Mouse (Mus musculus) layer of hippocampus, postnatal 10 days (tissue): ENCODE results near the gene Hivep3. TPM values are rescaled to one million over a fixed set of nuclear protein-coding genes. Genes with fewer than 3 reads are reported as not detected.
A peak's percentile ranks its signal among the peaks of the same experiment; 100 is the strongest.

ENCODE experiments used
- DNase-seq, 2 experiments: peaks; one replicate each; pipeline ENCODE4 v3.0.0; 2021; ENCODE audit warnings: low spot score in 2 of 2
- total RNA-seq, 2 experiments: library from RNA; stranded (reverse); gene quantifications; 2 replicates each; pipeline ENCODE4 v1.2.3; 2021

Gene Hivep3
- total RNA-seq, 2 experiments from 2014 or later = 50.6 to 55.3 TPM

DNA sequence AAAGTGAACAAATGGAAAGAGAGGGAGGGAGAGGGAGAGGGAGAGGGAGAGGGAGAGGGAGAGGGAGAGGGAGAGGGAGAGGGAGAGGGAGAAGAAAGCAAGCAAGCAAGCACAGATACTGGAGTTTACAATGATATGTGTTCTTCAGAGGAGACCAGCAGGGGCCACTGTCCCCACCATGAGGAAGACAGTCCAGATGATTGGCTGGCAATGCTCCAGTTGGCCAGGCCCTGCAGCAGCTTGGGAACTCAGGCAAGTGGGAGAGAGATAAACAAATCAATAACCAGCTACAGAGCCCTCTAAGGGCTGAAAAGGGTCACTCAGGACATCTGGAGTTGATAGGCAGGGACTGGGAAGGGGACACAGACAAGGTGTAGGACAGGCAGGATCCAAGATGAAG lies 169.7 kb downstream of the Hivep3 start:
- DNase-seq = peak; percentile 75 to 83

DNA sequence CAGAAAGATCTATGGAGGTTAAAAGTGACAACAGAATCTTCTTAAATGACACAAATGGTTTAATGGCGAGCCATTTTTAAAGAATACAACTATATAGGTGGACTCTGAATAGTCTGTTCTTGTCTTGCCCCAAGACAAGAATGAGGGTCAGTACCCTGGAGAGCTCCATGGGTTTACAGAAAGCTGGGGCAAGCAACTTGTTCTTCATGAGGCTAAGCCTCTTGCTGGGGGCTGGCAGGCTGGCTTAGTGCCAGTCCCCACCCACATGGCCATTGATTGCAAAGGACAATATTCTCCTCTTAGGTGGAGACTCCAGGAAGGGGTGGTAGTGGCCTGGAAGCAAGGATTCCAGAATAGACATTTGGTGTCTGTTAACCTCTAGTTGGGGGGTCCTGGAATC lies 170.2 kb downstream of the Hivep3 start:
- no peak for DNase-seq

DNA sequence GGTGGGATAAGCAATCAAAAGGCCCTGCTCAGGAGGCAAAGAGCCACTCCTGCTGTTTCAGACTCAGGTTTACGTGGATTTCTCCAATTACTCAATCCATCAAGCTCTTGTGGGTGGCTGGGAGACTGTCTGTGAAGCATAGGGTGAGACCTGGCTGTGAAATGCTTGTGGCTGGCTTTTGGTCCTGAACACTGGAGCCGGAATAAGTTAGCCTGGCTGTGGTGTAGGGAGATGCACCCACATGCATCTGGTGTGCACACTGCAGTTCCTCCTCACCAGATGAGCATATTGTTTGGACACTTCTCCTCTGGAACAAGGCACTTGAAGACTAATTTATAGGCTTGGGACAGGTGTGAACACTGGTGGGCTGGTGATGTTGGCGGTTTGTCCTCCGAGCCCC lies 170.7 kb downstream of the Hivep3 start:
- no peak for DNase-seq

DNA sequence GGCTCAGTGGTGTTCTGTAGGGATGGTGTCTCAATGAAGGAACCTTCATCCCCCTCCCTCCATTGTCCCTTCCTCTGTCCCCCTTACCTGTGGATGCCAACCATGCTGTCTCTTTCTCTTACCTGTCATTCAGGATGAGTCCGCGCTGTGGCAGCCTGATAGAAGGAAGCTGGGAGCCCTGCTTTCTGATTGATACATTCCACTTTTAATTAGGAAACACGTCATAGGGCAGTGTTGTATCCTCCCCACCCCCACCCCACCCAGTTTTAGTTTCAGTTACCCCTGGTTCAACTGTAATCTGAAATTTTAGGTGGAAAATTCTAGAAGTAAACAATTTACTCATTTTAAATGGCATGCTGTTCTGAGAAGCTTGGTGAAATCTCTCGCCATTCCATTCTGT lies 173.5 kb downstream of the Hivep3 start:
- DNase-seq = no peak

DNA sequence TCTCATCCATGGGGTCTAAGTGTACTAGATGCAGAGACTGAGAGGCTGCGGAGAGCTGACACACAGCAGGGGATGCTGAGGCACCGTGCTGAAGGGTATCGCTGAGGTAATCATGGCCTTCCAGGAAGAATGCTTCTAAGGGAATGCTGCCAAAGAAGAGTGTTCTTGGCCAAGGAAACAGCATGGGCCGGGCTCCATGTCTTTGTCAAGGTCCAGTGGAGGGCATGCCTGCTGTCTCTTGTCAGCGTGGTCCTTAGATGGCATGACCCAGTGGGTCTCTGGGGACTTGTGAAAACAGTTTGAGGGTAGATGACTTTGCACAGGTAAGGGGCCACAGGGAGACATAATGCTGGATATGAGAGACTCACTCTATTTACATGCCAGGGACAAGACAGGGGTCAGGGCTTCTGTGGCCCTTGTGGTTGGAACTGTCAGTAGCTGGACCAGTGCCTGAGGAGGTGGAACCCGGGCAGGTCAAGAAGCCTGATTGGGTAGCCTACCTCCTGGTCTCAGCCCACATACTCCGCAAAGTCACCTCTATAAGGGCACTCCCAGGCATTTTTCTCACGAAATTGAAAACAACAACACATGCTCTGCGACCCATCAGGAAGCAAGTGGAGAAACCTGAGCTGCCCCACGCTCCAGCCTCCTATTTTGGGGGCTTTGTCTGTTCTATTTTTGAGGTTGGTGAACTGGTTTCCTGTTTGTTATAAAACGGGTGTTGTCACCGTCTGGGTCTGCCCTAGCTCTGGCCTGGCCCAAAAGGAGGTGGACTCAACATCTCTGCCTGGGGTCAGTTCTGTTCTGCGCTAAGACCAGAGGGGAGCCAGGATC lies 177.7 kb downstream of the Hivep3 start:
- no peak for DNase-seq

DNA sequence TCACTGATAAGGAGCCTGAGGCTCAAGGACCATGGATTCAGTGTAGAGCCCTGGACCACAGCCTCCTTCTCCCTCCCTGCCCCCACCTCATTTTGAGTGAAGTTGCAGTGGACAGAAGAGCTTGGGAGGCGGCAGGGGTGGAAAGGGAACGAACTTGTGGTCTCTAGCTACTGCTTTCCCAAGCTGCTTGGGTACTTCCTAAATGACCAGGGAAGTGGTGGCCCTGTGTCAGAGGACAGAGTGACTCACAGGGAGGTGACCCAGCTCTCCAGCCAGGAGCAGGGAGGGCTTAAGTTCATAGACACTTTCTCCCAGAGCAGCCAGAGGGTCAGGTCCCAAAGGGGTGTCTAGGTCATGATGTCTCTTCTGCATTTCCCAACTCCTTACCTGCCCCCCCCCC lies 178.6 kb downstream of the Hivep3 start:
- DNase-seq = no peak

DNA sequence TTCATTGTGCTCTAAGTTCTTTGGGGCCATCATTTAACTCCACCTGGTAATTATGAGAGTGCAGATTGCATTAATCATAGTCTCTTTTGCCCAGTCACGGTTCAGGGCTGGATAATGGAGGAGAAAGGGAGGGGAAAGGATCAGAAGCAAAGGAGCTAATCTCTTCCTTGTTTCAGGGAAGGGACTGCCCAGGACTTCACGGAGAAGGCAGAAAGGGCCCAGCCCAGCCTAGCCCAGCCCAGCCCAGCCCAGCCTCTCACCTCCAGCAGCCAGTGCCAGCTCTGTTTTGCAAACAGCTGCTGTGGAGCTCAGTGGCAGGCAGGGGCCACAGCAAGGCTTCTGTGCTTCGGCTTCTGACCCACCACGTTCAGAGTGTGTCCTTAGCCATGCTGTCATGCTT lies 180.6 kb downstream of the Hivep3 start:
- no peak for DNase-seq

DNA sequence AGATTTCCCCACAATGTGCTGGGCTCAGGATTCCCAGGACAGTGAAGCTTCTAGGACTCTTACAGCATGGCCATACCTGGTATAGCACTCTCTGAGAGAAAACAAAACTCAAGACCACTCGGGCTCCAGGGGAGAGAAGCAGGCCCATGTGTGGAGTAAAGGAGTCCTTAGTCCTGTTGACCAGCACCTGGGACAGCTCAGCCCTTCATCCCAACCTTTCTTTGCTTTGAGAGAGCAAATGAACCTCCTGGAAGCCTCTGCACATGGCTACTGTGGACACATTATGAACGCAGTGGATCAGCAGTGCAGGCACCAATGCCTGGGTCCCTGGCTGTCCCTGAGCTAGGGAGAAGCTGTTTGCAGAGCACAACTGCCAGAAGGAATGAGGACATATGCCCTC lies 181.5 kb downstream of the Hivep3 start:
- DNase-seq = no peak

DNA sequence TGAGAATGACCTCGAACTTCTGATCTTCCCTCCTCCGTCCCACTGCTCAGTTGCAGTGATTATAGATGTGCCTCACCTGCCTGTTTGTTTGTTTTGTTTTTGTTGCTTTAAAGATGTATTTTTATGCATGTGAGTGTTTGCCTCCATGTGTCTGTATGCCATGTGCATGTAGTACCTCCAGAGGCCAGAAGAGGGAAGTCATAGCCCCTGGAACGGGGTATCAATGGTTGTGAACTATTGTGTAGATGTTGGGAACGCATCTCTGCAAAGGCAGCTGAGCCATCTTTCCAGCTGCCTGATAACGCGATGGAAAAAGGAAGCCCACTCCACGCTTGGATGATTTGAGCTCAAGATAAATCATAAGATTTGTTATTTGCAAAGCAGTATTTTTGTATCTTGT lies 183.9 kb downstream of the Hivep3 start:
- peak; percentile 70 for DNase-seq

DNA sequence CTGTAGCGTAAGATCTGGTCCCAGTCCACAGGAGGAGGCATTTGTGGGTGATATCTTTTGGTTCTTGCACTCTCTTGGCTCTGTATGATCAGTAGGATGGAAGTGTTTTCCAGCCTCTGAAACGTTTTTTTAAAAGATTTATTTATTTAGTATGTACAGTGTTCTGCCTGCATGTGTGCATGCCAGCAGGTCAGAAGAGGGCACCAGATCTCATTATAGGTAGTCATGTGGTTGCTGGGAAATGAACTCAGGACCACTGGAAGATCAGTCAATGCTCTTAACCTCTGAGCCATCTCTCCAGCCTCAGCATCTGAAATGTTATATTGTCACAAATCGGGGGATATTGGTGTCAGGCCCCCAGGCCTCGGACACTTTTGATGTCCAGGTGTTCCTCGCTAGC lies 185.8 kb downstream of the Hivep3 start:
- DNase-seq = no peak

DNA sequence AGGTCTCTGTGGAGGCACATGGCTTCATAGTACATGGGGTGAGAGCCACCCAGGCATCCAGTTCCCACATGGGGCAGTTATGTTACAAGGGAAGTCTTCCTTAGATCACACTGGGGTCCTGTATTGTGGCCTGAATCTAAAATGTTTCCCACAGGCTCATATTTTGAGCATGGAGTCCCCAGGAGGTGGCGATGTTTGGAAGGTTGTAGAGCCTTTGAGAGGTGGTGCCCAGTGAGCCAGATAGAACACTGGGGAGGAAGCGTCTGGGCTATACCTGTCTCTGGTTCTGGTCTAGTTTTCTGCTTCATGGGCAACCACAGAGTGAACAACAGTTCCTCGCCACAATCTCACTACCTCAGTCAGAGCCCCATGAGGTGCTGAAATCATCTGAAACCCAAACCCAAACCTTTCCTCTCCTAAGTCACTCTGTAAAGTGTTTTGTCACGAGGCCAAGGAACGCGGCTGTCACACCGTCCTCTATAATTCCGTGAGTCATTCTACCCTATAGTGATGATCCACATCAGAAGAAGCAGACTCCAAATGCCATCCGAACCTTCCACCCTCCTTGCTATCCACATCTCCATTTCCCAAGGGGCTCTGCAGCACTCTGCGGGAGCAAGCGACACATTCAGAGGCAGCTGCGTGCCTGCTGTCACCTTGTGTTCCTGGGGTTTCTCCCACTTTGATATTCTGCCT lies 187.6 kb downstream of the Hivep3 start:
- no peak for DNase-seq

DNA sequence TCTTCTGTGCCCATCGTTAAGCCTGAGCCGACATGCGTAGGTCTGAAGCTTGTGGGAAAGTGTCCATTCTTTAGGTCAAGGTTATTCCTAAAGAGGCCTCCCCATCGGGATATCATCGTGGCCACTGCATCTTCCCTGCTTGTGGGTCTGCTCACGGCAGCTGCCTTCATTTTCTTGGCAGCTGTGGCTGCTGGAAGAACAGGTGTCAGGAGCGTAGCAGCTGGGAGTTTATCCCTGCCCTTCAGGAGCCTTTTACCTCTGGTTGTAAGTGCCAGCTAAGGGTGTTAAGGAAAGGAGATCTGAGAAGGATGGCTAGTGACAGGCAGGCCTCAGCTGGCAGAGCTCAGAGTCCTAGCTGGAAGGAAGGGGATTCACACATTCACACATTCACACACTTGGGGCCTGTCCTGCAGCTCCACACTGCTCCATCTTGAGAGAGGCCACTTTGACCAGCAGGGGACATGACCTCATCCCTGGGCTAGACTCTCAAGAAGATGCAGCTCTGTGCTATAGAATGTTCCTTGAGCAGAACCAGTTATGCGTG lies 188.2 kb downstream of the Hivep3 start:
- no peak for DNase-seq

DNA sequence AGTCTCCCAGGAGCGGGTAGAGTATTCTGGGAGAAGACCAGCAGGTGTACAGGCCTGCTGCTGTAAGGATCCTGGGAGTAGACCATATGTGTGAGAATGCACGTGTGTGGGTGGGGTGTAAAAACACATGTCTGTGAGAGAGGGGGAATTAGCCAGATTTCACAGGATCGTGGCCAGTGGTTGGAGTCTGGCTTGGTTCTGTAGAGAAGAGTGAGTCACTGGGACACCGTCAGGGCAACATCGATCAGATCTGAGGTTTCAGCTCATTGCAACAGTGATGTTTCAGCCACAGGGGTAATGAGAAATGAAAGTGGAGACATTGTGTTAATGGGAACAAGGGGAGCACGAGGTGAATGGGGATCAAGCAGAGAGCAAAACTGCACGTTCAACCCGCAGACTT lies 189.4 kb downstream of the Hivep3 start:
- DNase-seq = no peak

DNA sequence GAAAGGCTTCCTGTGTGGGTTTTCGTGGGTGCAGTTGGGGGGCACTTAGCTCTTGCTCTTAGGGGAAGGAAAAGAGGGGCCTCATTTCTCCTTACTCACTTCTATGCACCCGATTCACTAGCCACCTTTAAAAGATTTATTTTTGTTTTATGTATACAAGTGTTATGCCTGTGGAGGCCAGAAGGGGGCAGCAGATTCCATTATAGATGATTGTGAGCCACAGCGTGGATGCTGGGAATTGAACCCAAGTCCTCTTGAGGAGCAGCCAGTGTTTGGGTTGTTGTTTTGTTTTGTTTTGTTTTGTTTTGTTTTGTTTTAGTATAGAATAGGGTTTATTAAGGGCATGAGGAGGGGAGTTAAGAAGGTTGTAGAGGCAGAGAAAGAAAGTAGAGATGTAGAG lies 189.8 kb downstream of the Hivep3 start:
- DNase-seq = no peak

DNA sequence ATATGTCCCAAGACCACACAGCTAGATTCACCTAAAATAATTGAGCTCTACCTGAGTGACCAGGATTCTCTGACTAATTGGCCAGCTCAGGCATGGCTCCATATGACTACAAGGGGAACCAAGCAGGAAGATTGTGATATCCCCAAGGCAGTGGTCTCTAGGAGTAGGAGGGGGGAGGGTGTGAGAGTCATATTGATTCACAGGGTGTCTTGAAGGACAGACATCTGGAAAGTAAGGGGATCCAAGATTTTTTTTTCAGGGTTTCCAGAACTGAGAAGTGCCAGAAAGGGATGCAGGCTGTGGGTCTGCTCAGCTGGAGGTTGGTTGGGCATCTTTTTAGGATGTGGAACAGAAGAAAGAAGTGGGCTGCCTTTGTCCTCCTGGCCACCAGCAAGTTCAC lies 191.5 kb downstream of the Hivep3 start:
- DNase-seq = no peak

DNA sequence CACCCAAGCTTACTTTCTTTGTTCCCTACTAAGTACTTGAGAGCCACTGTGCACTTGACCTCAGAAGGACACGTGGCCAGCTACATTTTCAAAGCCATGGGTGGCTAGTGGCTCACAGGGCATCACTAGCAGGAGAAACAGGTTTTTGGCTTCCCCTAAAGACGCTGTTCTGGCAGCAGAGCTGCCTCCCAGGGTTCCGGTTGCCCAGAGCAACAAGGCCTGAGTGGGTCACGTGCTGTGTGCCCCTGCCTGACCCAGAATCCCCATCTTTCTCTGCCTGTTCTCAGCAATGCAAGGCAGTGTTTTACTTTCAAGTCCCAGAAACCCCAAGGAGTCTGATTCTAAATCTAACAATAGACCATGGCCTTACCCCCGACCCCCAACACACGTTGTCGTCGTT lies 198.3 kb downstream of the Hivep3 start:
- DNase-seq = no peak

DNA sequence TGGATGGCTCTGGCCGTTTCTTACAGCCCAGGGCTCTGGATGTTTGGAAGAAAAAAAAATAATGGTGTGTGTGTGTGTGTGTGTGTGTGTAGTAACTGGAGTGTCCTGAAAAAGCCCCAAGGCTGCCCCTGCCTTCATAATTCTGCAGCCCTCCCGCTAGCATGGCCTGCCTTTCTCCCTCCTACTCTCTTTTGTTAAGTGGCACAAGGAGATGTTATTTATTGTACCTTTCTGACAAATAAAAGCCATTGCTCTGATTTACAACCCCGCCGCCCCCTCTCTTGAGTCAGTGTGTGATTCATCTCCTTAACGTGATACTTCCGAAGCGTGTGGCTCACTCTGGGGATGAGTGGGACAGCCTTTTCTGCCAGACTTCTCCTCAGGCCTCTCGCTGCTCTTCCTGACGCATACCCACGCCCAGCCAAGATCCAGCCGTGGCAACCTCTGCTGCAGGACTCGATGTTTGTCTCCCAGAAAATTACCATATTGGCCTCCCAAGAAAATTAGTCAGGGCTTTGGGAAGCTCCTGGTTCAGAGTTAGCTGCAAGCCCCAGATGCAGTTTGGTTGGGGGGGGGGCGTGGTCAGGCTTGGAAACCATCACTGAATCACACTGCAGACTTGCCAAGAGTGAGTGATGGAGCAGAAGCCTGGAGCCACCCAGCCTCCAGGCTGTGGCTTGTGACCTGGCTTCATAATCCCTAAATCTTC lies 199.1 kb downstream of the Hivep3 start:
- no peak for DNase-seq

DNA sequence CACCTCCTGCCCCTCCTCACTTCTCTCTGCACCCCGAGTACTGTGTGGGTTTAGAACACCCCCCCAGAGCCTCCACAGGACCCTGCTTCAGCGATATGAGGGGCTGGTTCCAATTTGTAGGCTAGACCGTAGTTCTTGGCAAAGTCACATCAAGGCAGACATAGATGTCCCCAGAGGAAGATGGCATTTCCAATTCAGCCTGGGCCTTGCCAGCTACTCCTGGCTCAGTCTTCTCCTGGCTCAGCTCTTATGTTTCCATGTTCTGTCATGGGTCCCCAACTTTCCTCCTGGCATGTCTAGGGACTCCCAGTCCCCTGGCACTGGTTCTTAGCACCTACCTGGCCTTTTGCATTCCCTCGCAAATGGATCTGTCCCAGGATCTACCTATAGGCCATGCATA lies 201.3 kb downstream of the Hivep3 start:
- no peak for DNase-seq

DNA sequence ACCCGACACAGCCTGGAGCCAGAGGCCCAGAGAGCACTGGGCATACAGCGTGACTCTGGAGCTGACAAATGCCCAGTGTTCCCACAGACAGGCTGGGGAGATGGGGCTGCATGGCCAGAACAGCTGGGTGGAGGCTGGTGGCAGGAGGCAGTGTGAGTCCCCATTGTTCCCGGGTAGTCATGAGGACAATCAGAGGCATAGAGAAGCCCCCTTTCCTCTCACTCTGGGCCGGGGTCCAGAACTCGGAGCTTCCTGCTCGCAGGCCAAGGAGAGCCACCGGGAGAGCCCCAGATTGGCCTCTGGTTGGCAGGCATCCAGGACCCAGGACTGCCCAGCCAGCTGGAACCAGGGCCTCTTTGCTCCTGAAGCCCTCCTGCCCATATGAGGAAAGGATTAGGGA lies 204.3 kb downstream of the Hivep3 start:
- peak; percentile 78 to 86 for DNase-seq

DNA sequence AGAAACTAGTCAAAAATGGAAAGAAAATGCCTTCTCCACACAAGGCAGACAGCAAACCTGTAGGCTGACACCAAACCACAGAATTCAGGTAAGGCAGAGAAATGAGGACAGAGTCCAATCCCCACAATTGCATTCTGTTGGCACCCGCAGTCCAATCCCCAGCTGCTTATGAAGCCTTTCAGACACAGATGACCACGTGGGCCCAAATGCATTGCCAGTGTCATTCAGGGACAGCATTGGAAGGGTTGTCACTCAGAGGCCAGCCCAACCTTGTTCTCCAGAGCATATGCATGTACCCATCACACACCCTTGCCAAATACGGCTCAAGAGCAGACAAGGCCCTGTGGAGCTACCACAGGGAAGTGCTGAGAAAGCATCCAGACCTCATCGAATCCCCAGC lies 204.9 kb downstream of the Hivep3 start:
- no peak for DNase-seq

DNA sequence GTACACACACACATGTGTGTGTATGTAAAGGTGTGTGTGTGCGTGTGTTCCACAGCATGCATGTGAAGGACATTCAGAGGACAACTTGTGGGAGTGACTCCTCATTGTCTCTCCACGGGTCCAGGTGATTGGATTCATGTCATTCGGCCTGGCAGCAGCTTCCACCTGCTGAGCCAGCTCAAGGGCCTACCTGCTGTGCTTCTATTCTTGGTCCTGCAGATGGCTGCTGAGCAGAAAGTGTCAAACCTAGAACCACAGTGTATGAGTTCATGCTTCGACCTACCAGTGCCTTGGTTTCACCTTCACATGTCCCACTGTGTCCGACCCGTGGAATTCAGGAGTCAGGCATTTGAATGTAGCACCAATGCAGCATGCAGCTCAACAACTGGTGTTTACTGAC lies 206.2 kb downstream of the Hivep3 start:
- no peak for DNase-seq
